Mouse (Mus musculus) ES-E14 (cell line): Measurements from ENCODE around the gene Acat1. TPM values are rescaled to one million over a fixed set of nuclear protein-coding genes. Genes with fewer than 3 reads are reported as not detected.

Experiments used
- DNase-seq: peaks from one replicate; pipeline ENCODE4 v3.0.0-alpha.2; 2013; ENCODE audit warnings: low read depth, low spot score
- H3K27ac ChIP-seq: 2 replicates; pipeline ENCODE4 v1.5.1; 2012; ENCODE audit warnings: low read depth, mild to moderate bottlenecking, low read length, moderate library complexity, mixed read lengths; ENCODE audit not compliant: poor library complexity, insufficient read depth, severe bottlenecking
- H3K36me3 ChIP-seq: 2 replicates; pipeline ENCODE4 v1.6.1; 2012; ENCODE audit warnings: mild to moderate bottlenecking, low read length, moderate library complexity, mixed read lengths; ENCODE audit not compliant: control insufficient read depth, poor library complexity, insufficient read depth, severe bottlenecking
- H3K4me1 ChIP-seq, 2 experiments: fragments of 150-350 bp in 1 of 2; sonication (generic) in 1 of 2; 2 replicates each; pipeline ENCODE4 v1.6.1; 2012; ENCODE audit warnings: low read length in 2 of 2, mild to moderate bottlenecking in 1 of 2, mixed read lengths in 1 of 2; ENCODE audit not compliant: control insufficient read depth in 2 of 2, insufficient read depth in 2 of 2, poor library complexity in 1 of 2
- H3K4me3 ChIP-seq, 2 experiments: fragments of 150-350 bp in 1 of 2; sonication (generic) in 1 of 2; 2 replicates each; pipeline ENCODE4 v1.5.1; 2012; ENCODE audit warnings: low read length in 2 of 2, low read depth in 1 of 2, mild to moderate bottlenecking in 1 of 2, mixed read lengths in 1 of 2; ENCODE audit not compliant: insufficient read depth in 1 of 2, poor library complexity in 1 of 2, severe bottlenecking in 1 of 2
- H3K9ac ChIP-seq: 2 replicates; pipeline ENCODE4 v1.6.1; 2012; ENCODE audit warnings: low read depth, mild to moderate bottlenecking, low read length, mixed read lengths; ENCODE audit not compliant: poor library complexity, insufficient read depth, severe bottlenecking
- H3K9me3 ChIP-seq: fragments of 150-350 bp; sonication (generic); 2 replicates; pipeline ENCODE4 v1.6.1; 2012; ENCODE audit warnings: low read depth, mild to moderate bottlenecking, low read length; ENCODE audit not compliant: control insufficient read depth, insufficient read depth
- CHD2 ChIP-seq: IDR thresholded peaks from 2 replicates; pipeline ENCODE4 v1.6.1; 2014; ENCODE audit warnings: mild to moderate bottlenecking, low read depth, low read length, inconsistent platforms
- HCFC1 ChIP-seq: IDR thresholded peaks from 2 replicates; pipeline ENCODE4 v1.6.1; 2012; ENCODE audit warnings: low read length, inconsistent platforms, borderline replicate concordance; ENCODE audit not compliant: insufficient read depth
- MAFK ChIP-seq: IDR thresholded peaks from 2 replicates; pipeline ENCODE4 v1.6.1; 2014; ENCODE audit warnings: mild to moderate bottlenecking, low read depth, low read length, inconsistent platforms; ENCODE audit not compliant: insufficient read depth
- ZC3H11A ChIP-seq: IDR thresholded peaks from 2 replicates; pipeline ENCODE4 v1.6.1; 2012; ENCODE audit warnings: low read depth, mild to moderate bottlenecking, inconsistent platforms, low read length, borderline replicate concordance
- ZNF384 ChIP-seq: IDR thresholded peaks from 2 replicates; pipeline ENCODE4 v1.6.1; 2012; ENCODE audit warnings: low read depth, low read length, inconsistent platforms
- in situ Hi-C, 2 experiments: fragments of 600-800 bp; cut with MboI; formaldehyde crosslinking; loops; one replicate each; pipeline ENCODE4 v1.15.1; 2025; ENCODE audit warnings: low sequenced_read_pairs in 2 of 2, inconsistent platforms in 1 of 2; ENCODE audit not compliant: unreplicated experiment in 2 of 2
- total RNA-seq: library from RNA; depleted of rRNA; stranded (reverse); fragments of 300-350 nt; gene quantifications from 2 replicates; pipeline ENCODE4 v1.2.3, GENCODE M21; 2012

Gene Acat1
- total RNA-seq, 1 experiment: 9.8 TPM

GRCm38 (mm10) chr9:53603849-53604248 is 6.3 kb downstream of the Acat1 start:
- H3K9ac ChIP-seq: no peak overlapping the region
- no peaks in the 10 kb centered on the region for H3K36me3 ChIP-seq
- in situ Hi-C loops: no loop called here
- no peaks in the 10 kb centered on the region for H3K4me1 ChIP-seq
- no peaks in the 10 kb centered on the region for H3K9me3 ChIP-seq
- no peak for DNase-seq
- TF ChIP-seq MAFK (no peak), ZC3H11A (no peak), CHD2 (no peak), HCFC1 (no peak), ZNF384 (no peak)
- no peak overlapping the region for H3K4me3 ChIP-seq
- H3K27ac ChIP-seq: no peak overlapping the region

GRCm38 (mm10) chr9:53603384-53603783 is 6.8 kb downstream of the Acat1 start:
- no peak for DNase-seq
- in situ Hi-C loops: no loop called here
- no peak overlapping the region for H3K27ac ChIP-seq
- TF ChIP-seq ZC3H11A: no peak
- no peak for TF ChIP-seq MAFK
- no peak for TF ChIP-seq CHD2
- TF ChIP-seq HCFC1: no peak
- peaks cover 0 to 2% of the 10 kb centered on the region in 2 experiments; a peak in 1 of 4 replicates for H3K4me1 ChIP-seq
- H3K4me3 ChIP-seq: no peak overlapping the region
- no peak overlapping the region for H3K9ac ChIP-seq
- H3K9me3 ChIP-seq: no peaks in the 10 kb centered on the region
- no peaks in the 10 kb centered on the region for H3K36me3 ChIP-seq

- TF ChIP-seq MAFK (no peak), ZNF384 (no peak), CHD2 (no peak), HCFC1 (no peak), ZC3H11A (no peak)
- Histone ChIP-seq H3K9me3 (no peaks in the 10 kb centered on the region), H3K4me3 (no peak overlapping the region), H3K4me1 (peaks cover 0 to 2% of the 10 kb centered on the region in 2 experiments; a peak in 1 of 4 replicates), H3K9ac (no peak overlapping the region), H3K36me3 (no peaks in the 10 kb centered on the region), H3K27ac (no peak overlapping the region)
- in situ Hi-C loops: no loop called here
- DNase-seq: no peak
These were observed 8.6 kb downstream of the Acat1 start for GRCm38 (mm10) chr9:53601541-53601940.

- no peaks in the 10 kb centered on the region for H3K36me3 ChIP-seq
- H3K4me1 ChIP-seq: peaks cover 0 to 2% of the 10 kb centered on the region in 2 experiments; a peak in 1 of 4 replicates
- no peak overlapping the region for H3K9ac ChIP-seq
- no peak for TF ChIP-seq MAFK
- no peak for TF ChIP-seq CHD2
- TF ChIP-seq HCFC1: no peak
- TF ChIP-seq ZNF384: no peak
- TF ChIP-seq ZC3H11A: no peak
- in situ Hi-C loops: no loop called here
- no peaks in the 10 kb centered on the region for H3K9me3 ChIP-seq
- H3K27ac ChIP-seq: no peak overlapping the region
- H3K4me3 ChIP-seq: no peak overlapping the region
- DNase-seq: no peak
These were observed 11.6 kb downstream of the Acat1 start for GRCm38 (mm10) chr9:53598631-53599030.

GRCm38 (mm10) chr9:53596971-53597600 is 13.1 kb downstream of the Acat1 start:
- in situ Hi-C loops: no loop called here
- Histone ChIP-seq H3K9ac (no peak overlapping the region), H3K4me1 (peaks cover 0 to 2% of the 10 kb centered on the region in 2 experiments; a peak in 1 of 4 replicates), H3K4me3 (no peak overlapping the region), H3K36me3 (no peaks in the 10 kb centered on the region), H3K27ac (no peak overlapping the region), H3K9me3 (no peaks in the 10 kb centered on the region)
- no peak for DNase-seq
- TF ChIP-seq ZNF384 (no peak), CHD2 (no peak), HCFC1 (no peak), MAFK (no peak), ZC3H11A (no peak)
